Mouse (Mus musculus): ENCODE results near the gene Ppara. TPM values are rescaled to one million over a fixed set of nuclear protein-coding genes. Genes with fewer than 3 reads are reported as not detected.

Ppara gene
- polyA plus RNA-seq, 1 experiment from 2014 or later, result 18.2 TPM

DNA sequence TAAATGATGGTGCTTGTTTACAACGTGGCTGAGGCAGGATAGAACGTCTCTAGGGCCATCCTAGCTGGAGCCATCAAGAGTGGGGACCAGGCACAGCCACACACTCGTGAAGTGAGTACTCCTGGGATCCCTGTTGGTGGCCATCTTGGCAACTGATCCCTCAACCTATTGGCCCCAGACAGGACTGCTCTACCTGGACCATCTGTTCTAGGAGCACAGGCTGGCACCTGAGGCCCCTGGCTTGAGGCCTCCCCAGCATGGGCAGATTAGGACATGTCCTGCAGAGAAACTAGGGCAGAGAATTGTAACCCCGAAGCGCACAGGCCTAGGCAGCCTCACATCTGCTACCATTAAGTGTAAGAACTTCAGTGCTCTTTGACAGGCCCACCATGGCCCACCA, 35.3 kb upstream of the Ppara start:
- Histone ChIP-seq H3K4me2 (replicated peaks) (no peak overlapping the region), H3K27me3 (replicated peaks) (no peaks in the 10 kb centered on the region), H3K27ac (no peak overlapping the region), H3K9ac (no peak overlapping the region), H3K9me3 (no peaks in the 10 kb centered on the region), H3K4me3 (replicated peaks) (no peak overlapping the region), H3K36me3 (peaks cover 15% of the 10 kb centered on the region; the same call in 1 of the 2 replicates), H3K4me1 (replicated peaks) (0 out of 2 replicates have a peak, but pooled peaks cover 3% of the 10 kb centered on the region)
- no peak for ATAC-seq
- 93% methylated on average over 5 of the region's 5 CpGs for WGBS

DNA sequence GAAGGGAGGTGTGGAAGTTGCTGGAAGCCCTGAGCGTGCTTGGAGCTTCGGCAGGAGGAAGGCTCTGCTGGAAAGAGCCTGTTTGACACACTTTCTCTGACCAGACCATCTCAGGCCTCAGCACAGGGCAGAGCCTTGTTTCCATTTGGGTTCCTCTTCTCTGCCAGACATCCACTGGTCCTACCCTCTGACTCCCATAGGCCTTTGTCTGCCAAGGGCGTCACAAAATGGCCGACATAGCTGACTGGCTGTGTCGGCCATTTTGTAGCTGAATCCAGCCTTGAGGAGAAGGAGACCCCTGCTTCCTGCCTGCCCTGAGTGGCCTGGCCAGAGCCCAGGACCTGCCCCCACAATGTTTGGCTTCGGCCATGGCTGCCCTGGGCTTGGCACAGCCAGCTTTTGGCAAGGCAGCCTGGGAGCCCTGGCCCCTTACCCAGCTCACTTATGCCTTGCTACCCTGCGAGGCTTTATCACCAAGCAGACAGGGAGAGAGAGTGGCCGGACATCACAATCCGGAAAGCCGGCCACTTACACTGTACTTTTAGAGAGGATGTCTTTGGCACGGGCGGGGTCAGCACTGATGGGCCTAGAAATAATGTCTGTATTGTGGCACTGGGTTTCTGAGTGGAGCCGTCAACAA, 34.8 kb upstream of the Ppara start:
- no peaks in the 10 kb centered on the region for H3K9me3 ChIP-seq
- no peaks in the 10 kb centered on the region for H3K27me3 ChIP-seq (replicated peaks)
- no peak overlapping the region for H3K4me2 ChIP-seq (replicated peaks)
- H3K36me3 ChIP-seq, result peaks cover 15% of the 10 kb centered on the region; the same call in 1 of the 2 replicates
- H3K4me1 ChIP-seq (replicated peaks), result 0 out of 2 replicates have a peak, but pooled peaks cover 3% of the 10 kb centered on the region
- 93% methylated on average over 13 of the region's 13 CpGs for WGBS
- H3K9ac ChIP-seq, result no peak overlapping the region
- ATAC-seq, result no peak
- no peak overlapping the region for H3K27ac ChIP-seq
- H3K4me3 ChIP-seq (replicated peaks), result no peak overlapping the region

- peaks cover 21% of the 10 kb centered on the region; the same call in 1 of the 2 replicates for H3K36me3 ChIP-seq
- WGBS, result 80% methylated on average over 9 of the region's 9 CpGs
These were observed 34.1 kb upstream of the Ppara start for GRCm38 (mm10) chr15:85700716-85701115.

GRCm38 (mm10) chr15:85701128-85701930, 33.5 kb upstream of the Ppara start:
- H3K27ac ChIP-seq, result no peak overlapping the region
- H3K4me3 ChIP-seq (replicated peaks), result no peak overlapping the region
- no peaks in the 10 kb centered on the region for H3K27me3 ChIP-seq (replicated peaks)
- WGBS, result 81% methylated on average over 10 of the region's 10 CpGs
- H3K9ac ChIP-seq, result no peak overlapping the region
- ATAC-seq, result no peak
- H3K9me3 ChIP-seq, result no peaks in the 10 kb centered on the region
- peaks cover 21% of the 10 kb centered on the region; the same call in 1 of the 2 replicates for H3K36me3 ChIP-seq
- H3K4me1 ChIP-seq (replicated peaks), result 0 out of 2 replicates have a peak, but pooled peaks cover 3% of the 10 kb centered on the region
- no peak overlapping the region for H3K4me2 ChIP-seq (replicated peaks)

More at GRCm38 (mm10) chr15:85700716-85701115, 34.1 kb upstream of the Ppara start:
- Histone ChIP-seq H3K27ac (no peak overlapping the region), H3K4me3 (replicated peaks) (no peak overlapping the region), H3K4me2 (replicated peaks) (no peak overlapping the region), H3K9me3 (no peaks in the 10 kb centered on the region), H3K4me1 (replicated peaks) (0 out of 2 replicates have a peak, but pooled peaks cover 3% of the 10 kb centered on the region), H3K27me3 (replicated peaks) (no peaks in the 10 kb centered on the region), H3K9ac (no peak overlapping the region)
- no peak for ATAC-seq

DNA sequence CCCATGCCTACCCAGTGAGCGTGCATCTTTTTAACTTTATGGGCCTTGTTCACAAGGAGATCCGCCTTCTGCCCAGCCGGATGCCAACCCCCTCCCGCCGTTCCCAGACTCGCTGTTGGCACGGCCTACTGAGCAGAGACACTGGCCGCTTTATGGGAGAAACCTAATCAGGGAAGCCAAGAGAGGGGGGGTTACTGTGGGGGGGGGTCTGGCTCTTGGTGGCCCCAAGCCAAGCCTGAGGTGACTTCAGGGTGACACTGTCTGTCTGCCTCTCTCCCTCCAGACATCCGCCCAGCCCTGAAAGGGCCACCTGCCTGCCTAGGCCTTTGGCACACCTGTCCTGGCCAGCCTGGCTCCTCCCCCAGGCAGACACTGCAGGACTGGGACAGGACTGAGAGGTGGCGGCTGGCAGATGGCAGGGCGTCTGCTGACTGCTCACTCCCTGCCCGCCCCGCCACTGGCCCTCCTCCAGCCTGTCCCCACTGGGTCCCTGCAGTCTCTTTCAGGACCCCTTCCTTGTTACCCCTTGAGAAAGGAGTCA, 32.3 kb upstream of the Ppara start:
- Histone ChIP-seq H3K36me3 (peaks cover 24% of the 10 kb centered on the region; the same call in 1 of the 2 replicates), H3K27ac (no peak overlapping the region), H3K9me3 (no peaks in the 10 kb centered on the region), H3K27me3 (replicated peaks) (no peaks in the 10 kb centered on the region), H3K4me3 (replicated peaks) (no peak overlapping the region), H3K9ac (no peak overlapping the region), H3K4me2 (replicated peaks) (no peak overlapping the region), H3K4me1 (replicated peaks) (0 out of 2 replicates have a peak, but pooled peaks cover 3% of the 10 kb centered on the region)
- WGBS, result 84% methylated on average over 13 of the region's 13 CpGs
- peak; percentile 55; the same call in 1 of the 2 replicates for ATAC-seq

DNA sequence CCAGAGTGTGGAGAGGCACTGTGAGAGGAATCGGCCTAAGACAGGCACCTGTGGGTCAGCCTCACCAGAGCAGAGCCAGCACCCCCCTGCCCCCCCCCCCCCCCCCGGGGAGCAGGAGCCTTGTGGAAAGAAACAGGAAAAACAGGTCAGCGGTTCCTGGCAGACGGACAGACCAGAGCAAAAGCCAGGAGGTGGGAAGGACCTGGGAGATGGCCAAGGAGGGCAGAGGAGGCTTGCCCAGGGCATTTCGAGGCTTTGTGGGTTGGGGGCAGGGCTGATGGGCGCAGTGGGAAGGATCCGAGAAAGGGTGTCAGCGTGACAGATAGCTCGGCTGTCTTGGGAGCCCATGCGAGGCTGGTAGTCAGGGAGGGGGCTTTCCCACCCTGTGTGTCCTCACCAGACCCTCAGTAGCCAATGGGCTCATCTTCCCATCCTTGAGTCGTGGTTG, 31.6 kb upstream of the Ppara start:
- no peak for ATAC-seq
- no peak overlapping the region for H3K4me3 ChIP-seq (replicated peaks)
- no peaks in the 10 kb centered on the region for H3K27me3 ChIP-seq (replicated peaks)
- H3K27ac ChIP-seq, result no peak overlapping the region
- no peak overlapping the region for H3K9ac ChIP-seq
- H3K4me1 ChIP-seq (replicated peaks), result 0 out of 2 replicates have a peak, but pooled peaks cover 3% of the 10 kb centered on the region
- H3K9me3 ChIP-seq, result no peaks in the 10 kb centered on the region
- H3K36me3 ChIP-seq, result peaks cover 24% of the 10 kb centered on the region; the same call in 1 of the 2 replicates
- 69% methylated on average over 11 of the region's 11 CpGs for WGBS
- no peak overlapping the region for H3K4me2 ChIP-seq (replicated peaks)

DNA sequence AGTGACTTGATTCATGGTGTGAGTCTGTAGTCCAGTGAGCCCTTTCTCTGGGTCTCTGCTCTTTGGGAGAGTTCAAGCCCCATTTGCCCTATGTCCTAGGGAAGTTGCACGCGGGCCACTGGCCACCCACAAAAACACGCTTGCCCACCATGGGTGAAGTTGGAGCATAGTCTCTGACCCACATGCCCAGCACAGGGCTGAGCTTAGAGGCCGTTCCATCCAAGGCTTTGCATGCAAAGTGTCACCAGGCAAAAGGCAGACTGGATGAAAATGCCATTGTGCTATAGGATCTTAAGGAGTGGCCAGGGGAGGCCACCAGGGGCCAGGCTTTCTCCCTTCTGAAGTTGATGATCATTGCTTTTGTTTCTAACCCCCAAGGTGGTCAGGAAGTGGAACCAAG, 30.9 kb upstream of the Ppara start:
- Histone ChIP-seq H3K36me3 (peaks cover 24% of the 10 kb centered on the region; the same call in 1 of the 2 replicates), H3K27me3 (replicated peaks) (no peaks in the 10 kb centered on the region), H3K9me3 (no peaks in the 10 kb centered on the region), H3K4me1 (replicated peaks) (peaks cover 5% of the 10 kb centered on the region; the same call in 1 of the 2 replicates), H3K4me2 (replicated peaks) (no peak overlapping the region), H3K4me3 (replicated peaks) (no peak overlapping the region), H3K9ac (no peak overlapping the region), H3K27ac (no peak overlapping the region)
- WGBS, result 94% methylated on average over 4 of the region's 4 CpGs
- no peak for ATAC-seq

GRCm38 (mm10) chr15:85704341-85705012, 30.3 kb upstream of the Ppara start:
- Histone ChIP-seq H3K4me3 (replicated peaks) (no peak overlapping the region), H3K27me3 (replicated peaks) (no peaks in the 10 kb centered on the region), H3K4me1 (replicated peaks) (peaks cover 8% of the 10 kb centered on the region; the same call in 1 of the 2 replicates), H3K27ac (no peak overlapping the region), H3K4me2 (replicated peaks) (no peak overlapping the region), H3K36me3 (peaks cover 18% of the 10 kb centered on the region; the same call in 1 of the 2 replicates), H3K9me3 (no peaks in the 10 kb centered on the region), H3K9ac (no peak overlapping the region)
- ATAC-seq, result no peak
- 84% methylated on average over 8 of the region's 8 CpGs for WGBS

DNA sequence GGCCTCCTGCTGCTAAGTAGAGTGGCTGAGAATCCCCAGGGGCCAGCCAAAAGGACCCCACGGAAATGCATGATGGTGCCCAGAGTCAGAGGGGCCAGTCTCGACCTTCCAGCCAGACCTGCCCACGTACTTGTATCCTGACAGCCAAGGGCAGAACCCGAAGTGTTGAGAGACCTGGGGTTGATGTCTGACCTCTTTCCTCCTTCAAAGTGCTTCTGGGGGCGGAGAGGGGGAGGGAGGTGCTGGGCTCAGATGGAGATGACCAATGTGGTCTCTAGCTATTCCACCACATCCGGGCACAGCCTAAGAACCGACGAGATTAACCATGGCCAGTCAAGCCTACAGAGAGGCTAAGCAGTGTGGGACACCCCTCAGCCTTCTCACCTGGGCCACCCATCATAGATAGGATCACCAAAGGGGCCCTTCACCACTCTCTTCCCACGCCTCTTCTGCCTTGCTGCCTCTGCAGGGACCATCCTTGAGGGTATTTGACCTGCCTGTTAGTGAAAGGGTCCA, 29.7 kb upstream of the Ppara start:
- Histone ChIP-seq H3K27me3 (replicated peaks) (no peaks in the 10 kb centered on the region), H3K4me2 (replicated peaks) (no peak overlapping the region), H3K4me3 (replicated peaks) (no peak overlapping the region), H3K36me3 (peaks cover 13% of the 10 kb centered on the region; the same call in 1 of the 2 replicates), H3K9ac (no peak overlapping the region), H3K4me1 (replicated peaks) (peaks cover 8% of the 10 kb centered on the region; the same call in 1 of the 2 replicates), H3K9me3 (no peaks in the 10 kb centered on the region), H3K27ac (no peak overlapping the region)
- WGBS, result 84% methylated on average over 9 of the region's 9 CpGs
- ATAC-seq, result no peak

DNA sequence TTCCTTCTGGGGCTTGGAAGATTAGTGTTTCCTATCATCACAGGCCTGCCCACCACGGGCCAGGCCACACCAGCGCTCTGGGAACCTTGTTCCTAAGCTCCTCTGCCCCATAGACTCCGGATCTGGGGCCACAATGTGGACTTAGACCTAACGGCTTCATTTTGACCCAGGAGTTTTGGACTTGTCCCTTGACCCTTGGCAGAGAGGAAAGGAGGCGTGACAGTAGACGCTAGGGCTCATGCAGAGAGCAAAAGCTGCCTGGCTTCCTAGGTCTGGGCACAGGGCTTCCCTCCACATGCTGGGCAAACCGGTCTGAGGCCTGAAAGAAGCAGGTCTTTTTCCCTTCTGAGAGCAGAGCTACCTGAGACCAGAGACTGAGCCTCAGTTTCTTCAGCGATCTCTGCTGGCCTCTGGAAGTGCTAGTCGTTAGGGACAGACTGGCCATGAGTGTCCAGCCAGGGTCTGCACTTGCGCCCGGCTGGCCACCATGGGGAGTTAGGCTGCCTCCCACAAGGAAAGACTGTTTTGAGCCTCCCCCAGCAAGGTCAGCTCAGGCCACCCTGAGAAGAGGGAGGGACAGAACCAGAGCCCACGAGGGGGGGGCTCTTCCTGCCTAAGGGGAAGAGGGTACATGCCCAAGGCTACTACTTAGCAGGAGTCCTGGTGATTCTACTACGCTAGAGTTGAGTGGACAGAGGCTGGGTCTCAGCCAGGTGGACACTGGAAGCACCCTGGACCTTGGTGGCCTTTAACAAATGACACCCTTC, 29.0 kb upstream of the Ppara start:
- no peak for ATAC-seq
- Histone ChIP-seq H3K27ac (no peak overlapping the region), H3K27me3 (replicated peaks) (no peaks in the 10 kb centered on the region), H3K4me1 (replicated peaks) (peaks cover 8% of the 10 kb centered on the region; the same call in 1 of the 2 replicates), H3K9ac (no peak overlapping the region), H3K4me2 (replicated peaks) (no peak overlapping the region), H3K9me3 (no peaks in the 10 kb centered on the region), H3K36me3 (peaks cover 13% of the 10 kb centered on the region; the same call in 1 of the 2 replicates), H3K4me3 (replicated peaks) (no peak overlapping the region)
- 80% methylated on average over 13 of the region's 13 CpGs for WGBS

DNA sequence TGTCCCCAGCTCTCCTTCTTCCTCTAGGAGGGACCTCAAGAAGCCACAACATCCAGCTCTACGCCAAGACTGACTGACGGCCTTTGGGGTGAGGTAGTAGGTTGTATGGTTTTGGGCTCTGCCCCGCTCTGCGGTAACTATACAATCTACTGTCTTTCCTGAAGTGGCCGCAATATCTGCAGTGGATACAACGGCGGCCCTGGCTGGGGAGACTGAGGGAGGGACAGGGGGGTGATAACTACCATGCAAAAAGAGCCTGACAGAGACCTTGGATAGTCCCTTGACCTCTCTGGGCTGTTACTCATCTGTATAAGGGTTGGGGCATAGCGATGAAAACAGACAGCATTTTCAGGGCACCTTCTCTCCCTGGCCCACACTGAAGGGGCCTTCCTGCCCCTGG, 28.3 kb upstream of the Ppara start:
- WGBS, result 92% methylated on average over 8 of the region's 8 CpGs
- H3K4me1 ChIP-seq (replicated peaks), result peaks cover 8% of the 10 kb centered on the region; the same call in 1 of the 2 replicates
- H3K9ac ChIP-seq, result no peak overlapping the region
- H3K27me3 ChIP-seq (replicated peaks), result no peaks in the 10 kb centered on the region
- H3K4me3 ChIP-seq (replicated peaks), result no peak overlapping the region
- H3K27ac ChIP-seq, result no peak overlapping the region
- no peaks in the 10 kb centered on the region for H3K9me3 ChIP-seq
- ATAC-seq, result no peak
- H3K36me3 ChIP-seq, result peaks cover 10% of the 10 kb centered on the region; the same call in 1 of the 2 replicates
- no peak overlapping the region for H3K4me2 ChIP-seq (replicated peaks)

Measured in intestine, embryonic 15.5 days (tissue).